Mouse (Mus musculus) forebrain, postnatal 0 days (tissue): ENCODE measurements around the gene Pias1. TPM values are rescaled to one million over a fixed set of nuclear protein-coding genes. Genes with fewer than 3 reads are reported as not detected.
A peak's percentile ranks its signal among the peaks of the same experiment; 100 is the strongest.

ENCODE experiments used
- ATAC-seq: fragments of 200-750 bp; cut with Nextera tagmentation; 2 replicates; pipeline ENCODE4 v1.8.0; 2017; ENCODE audit warnings: mild to moderate bottlenecking, moderate library complexity
- DNase-seq: peaks from one replicate; pipeline ENCODE4 v3.0.0-alpha.2; 2015
- H3K27ac ChIP-seq: fragments of 300-500 bp; sonication (generic); 2 replicates; pipeline ENCODE4 v1.5.1; 2014; ENCODE audit warnings: low read depth, mild to moderate bottlenecking, antibody characterized with exemption, low read length, moderate library complexity, mixed read lengths
- H3K27me3 ChIP-seq: fragments of 300-500 bp; sonication (generic); 2 replicates; pipeline ENCODE4 v1.6.1; 2014; ENCODE audit warnings: mild to moderate bottlenecking, low read length, mixed read lengths; ENCODE audit not compliant: insufficient read depth
- H3K36me3 ChIP-seq: fragments of 300-500 bp; sonication (generic); 2 replicates; pipeline ENCODE4 v1.6.1; 2014; ENCODE audit warnings: mild to moderate bottlenecking, moderate library complexity; ENCODE audit not compliant: insufficient read depth
- H3K4me1 ChIP-seq: fragments of 300-500 bp; sonication (generic); 2 replicates; pipeline ENCODE4 v1.6.1; 2014; ENCODE audit warnings: antibody characterized with exemption; ENCODE audit not compliant: insufficient read depth
- H3K4me2 ChIP-seq: fragments of 300-500 bp; sonication (generic); 2 replicates; pipeline ENCODE4 v1.6.1; 2014; ENCODE audit warnings: low read depth, mild to moderate bottlenecking, moderate library complexity
- H3K4me3 ChIP-seq: fragments of 300-500 bp; sonication (generic); 2 replicates; pipeline ENCODE4 v1.5.1; 2014; ENCODE audit warnings: low read depth, low read length, mixed read lengths
- H3K9ac ChIP-seq: fragments of 300-500 bp; sonication (generic); 2 replicates; pipeline ENCODE4 v1.6.1; 2014; ENCODE audit warnings: mild to moderate bottlenecking
- H3K9me3 ChIP-seq: fragments of 300-500 bp; sonication (generic); 2 replicates; pipeline ENCODE4 v1.6.1; 2016; ENCODE audit warnings: low read length
- CTCF ChIP-seq: sonication (generic); IDR thresholded peaks from 2 replicates; pipeline ENCODE4 v1.5.1; 2016; ENCODE audit warnings: antibody characterized with exemption, control low read depth, low read depth
- WGBS: fragments of 180-500 bp; shearing (Covaris S2); extraction: QIAGEN DNeasy Blood & Tissue Kit; methylation state at CpG from one replicate; pipeline ENCODE4 v1.1.7; 2014; 5-methylcytosine and 5-hydroxymethylcytosine counted together
- polyA plus RNA-seq: library from polyadenylated mRNA; unstranded; fragments of >200 nt; fragmentation: Nextera tagmentation; extraction: Ambion mirVana; gene quantifications from 2 replicates; pipeline ENCODE4 v1.2.1, GENCODE M21; 2015
- total RNA-seq: library from RNA; depleted of rRNA; stranded (reverse); fragments of >200 nt; gene quantifications from 2 replicates; pipeline ENCODE4 v1.2.3, GENCODE M21; 2014

Gene Pias1
- total and polyA plus RNA-seq, 2 experiments from 2014 or later: 36.2 to 50.2 TPM

DNA sequence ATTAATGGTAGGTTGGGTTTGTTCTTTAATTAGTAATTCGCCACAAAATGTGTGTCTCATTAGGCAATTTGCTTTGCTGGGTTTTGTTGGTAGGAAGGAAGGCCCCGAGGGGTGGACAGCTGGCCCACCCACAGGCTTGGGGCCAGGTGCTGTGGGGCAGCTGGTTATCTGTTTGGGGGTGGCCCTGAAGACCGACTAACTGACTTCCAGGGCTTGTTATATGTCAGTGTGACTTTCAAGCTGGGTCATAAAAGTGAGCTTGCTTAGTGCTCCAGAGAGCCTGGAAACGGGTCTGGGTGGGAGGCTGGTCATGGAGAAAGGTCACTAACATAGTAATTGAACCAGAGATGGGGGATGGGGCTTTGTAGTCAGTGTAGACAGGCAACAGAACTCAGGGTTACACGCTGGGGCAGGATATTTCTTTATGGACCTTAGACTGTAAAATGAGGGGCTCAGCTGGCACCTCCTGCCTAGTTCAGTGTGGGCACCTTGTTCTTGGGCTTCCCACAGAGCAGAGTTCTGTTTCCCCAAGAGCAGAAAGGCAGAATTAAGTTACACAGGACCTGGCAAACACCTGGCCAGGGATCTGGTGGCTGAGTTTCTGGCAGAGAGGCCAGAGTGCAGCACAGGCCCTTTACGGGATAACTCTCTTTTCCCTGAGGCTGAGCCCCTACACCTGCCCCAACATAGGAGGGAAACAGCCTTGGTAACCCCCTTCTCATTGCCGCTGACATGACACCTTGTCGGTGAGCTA lies 129.3 kb downstream of the Pias1 start:
- Histone ChIP-seq H3K9ac (no peak overlapping the region), H3K4me3 (no peak overlapping the region), H3K27ac (no peak overlapping the region), H3K4me2 (no peak overlapping the region), H3K27me3 (no peaks in the 10 kb centered on the region), H3K36me3 (no peaks in the 10 kb centered on the region), H3K9me3 (no peaks in the 10 kb centered on the region), H3K4me1 (no peaks in the 10 kb centered on the region)
- 48% methylated on average over 8 of the region's 8 CpGs for WGBS
- DNase-seq (no peak), ATAC-seq (no peak)
- no peak for TF ChIP-seq CTCF

DNA sequence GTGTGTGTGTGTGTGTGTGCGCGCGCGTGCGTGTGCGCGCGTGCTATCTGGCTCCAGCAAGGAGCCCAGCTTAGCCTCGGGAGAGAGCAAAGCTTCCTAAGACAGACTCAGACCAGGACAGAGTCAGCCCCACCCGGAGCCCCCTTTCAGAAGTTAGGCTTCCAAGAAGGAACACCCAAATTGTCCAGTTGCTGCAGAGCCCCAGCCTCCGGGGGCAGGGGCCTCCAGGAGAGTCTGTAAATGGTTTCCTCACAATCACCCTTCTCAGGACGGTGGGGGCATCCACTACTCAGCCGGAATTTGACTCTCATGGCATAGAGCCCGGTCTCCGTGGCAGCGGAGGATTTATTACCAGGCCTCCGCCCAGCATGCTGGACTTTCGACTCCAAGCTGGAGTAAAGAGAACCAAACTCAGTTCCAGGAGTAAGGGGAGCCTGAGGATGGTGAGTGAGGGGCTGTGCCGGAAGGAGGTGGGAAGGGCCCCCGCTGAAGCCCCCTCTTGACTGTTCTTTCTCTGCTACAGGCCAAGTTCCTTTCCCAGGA lies 129.9 kb downstream of the Pias1 start, which contains the start of gene Calml4:
TSS of gene Calml4 (plus strand) at position 362 of the 543 bp plus-strand sequence.
- 52% methylated on average over 20 of the region's 20 CpGs for WGBS

DNA sequence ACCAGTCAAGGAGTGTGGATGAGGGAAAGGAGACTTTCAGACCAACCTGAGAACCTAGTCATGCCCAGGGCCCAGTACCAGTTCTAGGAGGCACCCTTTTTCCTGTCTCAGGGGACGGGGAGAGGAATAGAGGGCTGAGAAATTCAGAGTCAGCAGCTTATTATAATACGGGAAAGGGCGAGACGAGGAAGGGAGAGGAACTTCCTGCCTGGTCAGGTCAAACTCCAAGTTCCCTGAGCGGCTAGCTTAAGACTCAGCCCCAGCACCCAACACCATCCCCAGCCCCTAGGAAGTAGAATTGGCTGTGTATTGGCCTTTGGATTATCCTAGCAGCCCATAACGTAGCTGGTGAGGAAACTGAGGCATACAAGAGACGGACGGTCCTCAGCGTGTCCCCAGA lies 130.5 kb downstream of the Pias1 start:
- DNase-seq (no peak), ATAC-seq (no peak)
- Histone ChIP-seq H3K27me3 (no peaks in the 10 kb centered on the region), H3K9me3 (no peaks in the 10 kb centered on the region), H3K4me1 (no peaks in the 10 kb centered on the region), H3K9ac (no peak overlapping the region), H3K4me2 (no peak overlapping the region), H3K27ac (no peak overlapping the region), H3K4me3 (no peak overlapping the region), H3K36me3 (no peaks in the 10 kb centered on the region)
- whole genome bisulfite sequencing: 84% methylated on average over 9 of the region's 9 CpGs
- TF ChIP-seq CTCF: no peak

More for the DNA sequence above, 129.9 kb downstream of the Pias1 start, which contains the start of gene Calml4:
- ATAC-seq (no peak), DNase-seq (peak; percentile 13)
- no peak within 1 kb of the TSS for H3K4me3 ChIP-seq
- no peaks in the 10 kb centered on the region for H3K27me3 ChIP-seq
- H3K4me2 ChIP-seq: no peak within 1 kb of the TSS
- no peaks in the 10 kb centered on the region for H3K9me3 ChIP-seq
- no peak within 1 kb of the TSS for H3K9ac ChIP-seq
- H3K36me3 ChIP-seq: no peaks in the 10 kb centered on the region
- TF ChIP-seq CTCF: no peak
- no peak within 1 kb of the TSS for H3K27ac ChIP-seq
- no peaks in the 10 kb centered on the region for H3K4me1 ChIP-seq

DNA sequence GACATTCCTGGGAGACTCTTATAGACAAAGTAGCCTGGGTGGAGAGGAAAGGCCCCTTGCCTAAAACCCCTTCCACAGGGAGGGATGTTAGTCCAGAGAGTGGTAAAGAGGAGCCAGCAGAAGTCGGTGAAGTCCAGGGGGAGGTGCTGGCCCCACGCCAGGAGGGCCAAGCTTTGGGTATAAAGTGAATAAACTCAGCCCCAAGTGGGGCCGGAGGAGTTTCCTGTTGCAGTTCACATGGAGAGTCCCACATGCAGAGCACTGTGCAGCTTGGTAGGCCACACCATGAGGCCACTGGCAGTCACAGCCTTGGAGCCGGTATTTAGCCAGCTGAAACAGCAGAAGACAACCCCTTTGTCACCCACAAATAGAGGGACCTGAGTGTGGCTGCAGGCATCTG lies 133.2 kb downstream of the Pias1 start:
- ATAC-seq: no peak
- no peak overlapping the region for H3K9ac ChIP-seq
- 46% methylated on average over 4 of the region's 4 CpGs for WGBS
- TF ChIP-seq CTCF: no peak
- no peak for DNase-seq
- no peaks in the 10 kb centered on the region for H3K9me3 ChIP-seq
- no peak overlapping the region for H3K4me3 ChIP-seq
- H3K36me3 ChIP-seq: no peaks in the 10 kb centered on the region
- H3K4me1 ChIP-seq: no peaks in the 10 kb centered on the region
- no peak overlapping the region for H3K27ac ChIP-seq
- no peak overlapping the region for H3K4me2 ChIP-seq
- H3K27me3 ChIP-seq: no peaks in the 10 kb centered on the region

DNA sequence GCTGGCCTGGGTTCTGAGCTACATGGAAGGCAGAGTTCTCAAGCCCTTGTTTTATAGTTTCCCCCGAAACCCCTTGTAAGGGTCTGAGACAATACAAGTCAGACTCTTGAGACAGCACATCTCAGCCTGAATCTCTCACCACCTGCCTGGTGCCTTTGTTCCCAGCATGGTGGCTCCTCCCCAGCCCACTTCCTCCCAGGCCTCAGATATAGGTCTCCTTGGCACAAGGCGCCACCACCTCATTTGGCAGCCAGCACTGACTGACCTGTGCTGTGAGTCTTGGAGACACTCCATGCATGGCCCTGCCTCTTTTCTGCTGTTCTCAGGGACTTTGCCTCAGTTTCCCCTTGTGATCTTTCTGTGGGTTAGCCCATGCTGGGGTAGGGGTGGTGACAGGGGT lies 136.2 kb downstream of the Pias1 start:
- ATAC-seq: no peak
- H3K27ac ChIP-seq: no peak overlapping the region
- no peaks in the 10 kb centered on the region for H3K4me1 ChIP-seq
- no peak overlapping the region for H3K4me2 ChIP-seq
- TF ChIP-seq CTCF: no peak
- H3K36me3 ChIP-seq: no peaks in the 10 kb centered on the region
- no peak overlapping the region for H3K9ac ChIP-seq
- H3K4me3 ChIP-seq: no peak overlapping the region
- no peak for DNase-seq
- no peaks in the 10 kb centered on the region for H3K9me3 ChIP-seq
- no peaks in the 10 kb centered on the region for H3K27me3 ChIP-seq
- WGBS: 77% methylated on average over 2 of the region's 2 CpGs

DNA sequence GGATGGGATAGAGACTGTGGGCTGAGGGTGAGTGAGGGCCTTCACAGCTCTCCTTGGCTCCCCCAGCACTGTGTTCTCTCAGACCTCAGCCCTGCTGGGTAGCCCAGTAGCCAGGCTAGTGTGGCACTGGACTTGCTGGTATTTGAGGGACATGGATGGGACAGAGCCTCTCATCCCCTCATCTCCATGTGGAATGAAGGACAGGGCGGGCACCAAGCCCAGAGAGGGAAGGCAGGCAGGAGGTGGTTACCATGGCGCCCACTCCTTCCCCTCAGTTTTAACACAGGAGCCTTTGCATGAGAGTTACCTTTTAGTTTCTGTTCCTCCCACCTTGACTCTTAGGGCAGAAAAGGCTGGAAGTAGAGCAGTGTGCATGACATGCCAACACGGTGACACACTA lies 139.1 kb downstream of the Pias1 start:
- Histone ChIP-seq H3K36me3 (no peaks in the 10 kb centered on the region), H3K4me2 (no peak overlapping the region), H3K9me3 (no peaks in the 10 kb centered on the region), H3K9ac (no peak overlapping the region), H3K27me3 (no peaks in the 10 kb centered on the region), H3K4me1 (no peaks in the 10 kb centered on the region), H3K4me3 (no peak overlapping the region), H3K27ac (no peak overlapping the region)
- DNase-seq (no peak), ATAC-seq (no peak)
- WGBS: 82% methylated on average over 3 of the region's 3 CpGs
- TF ChIP-seq CTCF: no peak

DNA sequence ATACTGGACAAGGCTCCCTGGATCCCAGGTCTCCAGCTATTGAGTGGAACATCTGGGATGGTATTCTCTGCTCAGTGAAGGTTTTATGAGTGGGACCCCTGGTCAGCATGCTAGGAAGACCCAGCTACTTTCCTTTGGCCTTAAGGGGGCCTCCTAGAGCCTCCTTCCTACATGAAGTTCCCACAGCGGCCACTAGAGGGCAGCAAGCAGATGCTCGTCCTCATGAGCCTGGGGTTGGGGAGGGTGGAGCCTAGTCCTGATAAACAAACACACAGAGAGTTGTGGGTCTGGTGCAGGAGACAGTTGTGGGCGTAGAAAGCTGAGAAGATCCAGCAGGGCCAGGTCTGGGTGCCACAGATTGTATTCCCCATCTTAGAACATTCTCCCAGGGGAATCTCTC lies 140.0 kb downstream of the Pias1 start:
- Histone ChIP-seq H3K36me3 (no peaks in the 10 kb centered on the region), H3K4me3 (no peak overlapping the region), H3K4me2 (no peak overlapping the region), H3K27ac (no peak overlapping the region), H3K9me3 (no peaks in the 10 kb centered on the region), H3K27me3 (no peaks in the 10 kb centered on the region), H3K4me1 (no peaks in the 10 kb centered on the region), H3K9ac (no peak overlapping the region)
- DNase-seq (peak; percentile 90), ATAC-seq (peak; percentile 80)
- 2% methylated on average over 3 of the region's 3 CpGs for WGBS
- TF ChIP-seq CTCF: peak; percentile 99
